Mouse (Mus musculus) lung, postnatal 0 days (tissue): ENCODE results near the gene Rtca.

Source experiments
- CTCF ChIP-seq: IDR thresholded peaks from 2 replicates; pipeline ENCODE4 v1.5.1; 2016; ENCODE audit warnings: antibody characterized with exemption, mild to moderate bottlenecking
- EP300 ChIP-seq: IDR thresholded peaks from 2 replicates; pipeline ENCODE4 v1.6.1; 2016; ENCODE audit warnings: antibody characterized with exemption, mild to moderate bottlenecking, control low read depth

DNA sequence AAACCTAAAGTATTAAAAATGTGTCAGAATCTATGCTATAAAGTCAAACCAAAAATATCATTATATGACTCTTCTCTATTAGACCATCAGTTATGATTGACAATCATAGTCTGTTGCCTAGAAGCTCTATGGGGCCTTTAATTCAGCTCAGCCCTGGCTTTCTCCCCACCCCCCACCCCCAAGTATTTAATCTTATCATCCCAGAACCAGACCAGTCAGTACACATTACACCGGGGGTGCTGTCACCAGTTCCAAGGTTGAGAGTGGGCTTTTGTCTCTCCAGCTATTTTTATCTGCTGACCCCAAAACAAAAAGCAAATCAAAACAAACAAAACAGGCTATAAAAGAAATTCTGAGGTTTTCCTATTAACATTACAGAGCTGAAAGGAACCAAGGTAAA is 53.5 kb downstream of the Rtca start:
- TF ChIP-seq CTCF (no peak), EP300 (no peak)
